Mouse (Mus musculus): Measurements from ENCODE around the gene Pou2f2. TPM values are rescaled to one million over a fixed set of nuclear protein-coding genes. Genes with fewer than 3 reads are reported as not detected.
"Not testable (repeated sequence)": the region's sequence is repeated elsewhere in the genome, so short reads cannot be mapped to it uniquely, and the experiment has no call there.

Gene Pou2f2
- total RNA-seq, 4 experiments from 2014 or later = 0.49 to 0.72 (median 0.55) TPM

DNA sequence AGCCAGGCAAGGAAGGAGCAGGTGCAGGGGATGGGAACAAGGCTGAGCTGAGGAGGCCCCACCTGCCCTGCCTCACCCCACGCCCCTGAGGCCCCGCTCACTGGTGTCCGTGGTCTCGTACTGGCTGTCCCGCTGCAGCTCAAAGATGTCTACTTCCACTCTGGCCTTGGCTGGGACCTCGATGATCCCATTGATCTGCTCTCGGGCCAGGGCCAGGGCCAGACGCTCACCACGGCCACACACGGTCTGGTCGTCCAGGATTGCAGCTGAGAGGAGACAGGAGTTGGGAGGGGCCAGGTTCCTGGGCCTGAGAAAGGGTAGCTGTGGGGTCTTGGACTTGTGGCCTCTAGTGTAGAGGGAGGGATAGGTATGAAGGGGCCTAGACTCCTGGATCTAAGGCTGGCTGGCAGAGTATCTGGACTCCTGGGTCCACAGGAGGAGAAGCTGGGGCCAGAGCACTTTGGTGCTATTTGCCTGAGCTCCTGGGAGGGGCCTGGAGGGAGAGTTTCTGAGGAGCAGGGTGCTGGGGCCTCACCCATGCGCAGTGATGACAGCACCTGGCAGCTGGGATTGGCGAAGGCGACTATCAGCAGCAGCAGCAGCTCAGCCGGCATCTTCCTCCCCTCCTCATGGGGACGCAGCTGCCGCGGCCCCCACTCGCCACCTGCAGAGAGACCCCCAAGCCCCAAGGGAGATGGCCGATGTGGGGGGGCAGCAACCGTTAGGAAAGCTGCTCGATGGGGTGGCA, 111.4 kb downstream of the Pou2f2 start:
- DNase-seq (ENCODE audit: low spot score) = no peak

DNA sequence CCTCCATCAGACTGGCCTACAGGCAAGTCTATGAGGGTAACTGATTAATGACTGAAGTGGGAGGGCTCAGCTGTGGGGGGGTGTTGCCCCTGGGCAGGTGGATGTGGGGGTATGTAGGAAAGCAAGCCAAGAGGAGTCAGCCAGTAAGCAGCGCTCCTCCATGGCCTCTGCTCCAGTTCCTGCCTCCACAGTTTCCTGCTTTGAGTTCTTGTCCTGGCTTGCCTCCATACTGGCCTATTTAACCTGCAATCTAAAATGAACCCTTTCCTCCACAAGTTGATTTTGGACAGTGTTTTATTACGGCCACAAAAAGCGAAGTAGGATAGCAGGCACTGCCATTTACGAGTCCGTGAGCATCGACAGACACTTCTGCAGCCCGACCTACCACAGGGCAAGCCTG, 112.2 kb downstream of the Pou2f2 start:
- no peak for DNase-seq (ENCODE audit: low spot score)

DNA sequence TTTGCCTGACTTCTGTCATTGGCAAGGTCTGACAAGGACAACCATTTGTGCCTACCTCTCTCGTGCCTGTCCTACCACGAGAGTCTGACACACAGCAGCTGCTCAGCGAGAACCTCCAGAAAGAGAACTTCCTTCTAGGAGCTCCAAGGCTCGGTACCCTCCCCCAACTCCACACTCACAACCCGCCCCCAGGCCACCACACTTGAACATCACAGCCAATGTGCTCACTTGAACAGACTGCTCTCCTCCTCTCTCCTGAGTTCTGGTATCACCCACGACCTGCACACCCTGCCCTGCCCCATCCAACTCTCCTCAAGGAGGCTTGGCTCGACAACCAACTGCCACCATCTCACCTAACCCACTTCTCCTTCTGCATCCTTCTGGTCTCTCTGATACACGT, 115.6 kb downstream of the Pou2f2 start:
- DNase-seq (ENCODE audit: low spot score) = no peak

DNA sequence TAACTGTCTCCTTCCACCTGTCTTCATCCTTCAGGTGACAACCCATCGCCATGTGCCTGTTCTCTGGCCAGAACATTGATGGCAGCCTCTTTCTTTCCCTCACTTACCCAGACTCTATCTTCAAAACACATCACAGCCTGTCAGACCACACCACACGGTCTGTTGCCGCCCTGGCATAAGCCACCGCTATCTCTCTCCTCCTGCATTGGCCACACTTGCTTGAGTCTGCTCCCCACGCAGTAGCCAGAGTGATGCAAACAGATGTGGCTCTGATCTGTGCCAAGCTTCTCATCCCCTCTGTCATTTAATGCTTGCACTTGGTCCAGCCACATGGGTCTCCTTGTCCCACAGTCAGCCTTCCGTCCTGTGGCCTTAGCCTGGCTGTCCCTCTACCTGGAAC, 116.2 kb downstream of the Pou2f2 start:
- DNase-seq (ENCODE audit: low spot score) = no peak

DNA sequence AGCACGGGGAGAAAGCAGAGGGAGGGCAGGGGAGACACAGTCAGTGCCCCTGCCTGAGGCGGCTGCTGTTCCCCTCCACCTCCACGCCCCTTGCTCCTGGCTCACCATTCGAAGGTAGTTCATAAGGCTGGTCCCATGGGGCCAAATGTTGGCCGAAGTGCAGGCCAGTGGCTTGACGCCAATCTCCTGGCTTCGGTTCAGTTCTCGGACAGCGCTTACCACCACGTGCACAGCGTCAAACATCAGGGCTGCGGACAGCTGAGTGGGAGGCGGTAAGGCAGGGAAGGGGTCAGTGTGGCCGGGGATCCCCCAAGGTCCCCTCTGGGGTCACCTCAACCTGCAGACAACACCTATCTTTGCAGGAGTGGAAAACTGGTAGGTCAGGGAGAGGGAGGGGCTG, 120.7 kb downstream of the Pou2f2 start:
- no peak for DNase-seq (ENCODE audit: low spot score)

DNA sequence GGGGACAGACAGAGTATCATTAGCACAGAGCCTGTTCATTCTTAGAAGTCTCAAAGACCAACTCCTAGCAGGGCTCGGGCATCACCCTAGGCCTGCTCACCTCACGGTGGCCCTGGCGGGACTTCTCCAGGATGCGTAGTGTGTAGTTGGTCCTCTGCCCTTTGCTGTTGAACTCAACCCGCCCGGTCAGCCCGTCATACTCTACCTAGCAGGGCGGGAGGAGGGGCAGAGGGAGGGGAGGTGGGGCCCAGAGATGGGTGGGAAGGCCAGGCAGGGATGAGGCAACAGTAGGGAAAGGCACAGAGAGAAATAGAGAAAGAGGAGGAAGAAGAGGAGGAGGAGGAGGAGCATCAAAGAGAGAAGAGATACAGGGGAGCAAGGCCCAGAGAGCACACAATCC, 121.1 kb downstream of the Pou2f2 start:
- DNase-seq (ENCODE audit: low spot score) = no peak

DNA sequence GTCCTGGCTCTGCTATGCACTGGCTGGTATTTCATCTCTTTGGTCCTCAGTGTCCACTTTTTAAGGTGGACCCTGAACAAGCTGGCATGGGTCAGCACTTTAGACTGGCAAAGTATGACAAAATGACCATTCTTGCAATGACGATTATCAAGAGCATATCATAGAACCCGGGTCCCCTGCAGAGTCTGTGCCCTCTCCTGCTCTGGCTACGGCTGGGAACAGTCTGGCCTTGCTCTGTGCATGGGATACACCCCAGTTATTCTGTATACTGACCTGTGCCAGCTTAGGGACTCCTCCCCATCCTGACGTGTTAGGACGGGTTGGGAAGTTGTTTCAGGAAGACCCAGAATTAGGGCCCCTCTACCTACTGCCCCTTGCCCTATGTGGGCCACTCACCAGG, 121.6 kb downstream of the Pou2f2 start:
- no peak for DNase-seq (ENCODE audit: low spot score)

DNA sequence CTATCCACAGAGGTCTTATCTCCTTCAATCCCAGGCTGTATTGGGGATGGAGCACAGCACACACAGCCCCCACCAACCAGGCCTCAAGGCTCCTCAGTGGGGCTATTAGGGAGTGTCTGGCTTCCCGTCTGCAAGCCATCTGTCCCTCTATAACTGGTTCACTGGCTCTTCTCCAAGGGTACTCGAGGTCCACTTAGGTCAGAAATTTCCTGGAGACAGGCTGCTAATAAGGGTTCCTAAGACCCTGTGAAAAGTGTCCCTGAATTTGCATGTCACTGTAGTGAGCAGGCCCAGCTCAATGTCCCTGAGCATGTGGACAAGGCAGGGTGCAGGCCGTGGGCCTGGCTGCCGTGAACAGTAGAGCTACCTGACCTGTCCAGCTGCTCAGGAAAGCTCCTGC, 122.6 kb downstream of the Pou2f2 start:
- no peak for DNase-seq (ENCODE audit: low spot score)

DNA sequence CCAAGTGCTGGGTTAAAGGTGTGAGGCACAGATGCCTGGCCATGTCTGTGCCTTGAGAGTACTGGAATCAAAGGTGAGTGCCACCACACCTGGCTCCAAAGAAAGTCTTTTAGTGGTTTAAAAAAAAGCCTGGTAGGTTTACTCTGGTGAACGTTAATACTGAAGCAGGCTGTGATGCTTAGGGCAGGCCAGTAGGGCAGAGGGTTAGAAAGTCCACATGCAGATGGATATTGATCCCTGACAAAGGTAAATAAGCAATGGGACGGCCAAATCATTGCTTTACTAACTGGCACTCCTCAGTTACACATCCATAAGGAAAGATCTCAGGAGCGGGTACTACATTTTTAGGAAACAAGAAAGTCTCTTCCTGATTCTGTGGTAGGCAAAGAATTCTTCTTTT, 126.9 kb downstream of the Pou2f2 start:
- DNase-seq (ENCODE audit: low spot score) = no peak

DNA sequence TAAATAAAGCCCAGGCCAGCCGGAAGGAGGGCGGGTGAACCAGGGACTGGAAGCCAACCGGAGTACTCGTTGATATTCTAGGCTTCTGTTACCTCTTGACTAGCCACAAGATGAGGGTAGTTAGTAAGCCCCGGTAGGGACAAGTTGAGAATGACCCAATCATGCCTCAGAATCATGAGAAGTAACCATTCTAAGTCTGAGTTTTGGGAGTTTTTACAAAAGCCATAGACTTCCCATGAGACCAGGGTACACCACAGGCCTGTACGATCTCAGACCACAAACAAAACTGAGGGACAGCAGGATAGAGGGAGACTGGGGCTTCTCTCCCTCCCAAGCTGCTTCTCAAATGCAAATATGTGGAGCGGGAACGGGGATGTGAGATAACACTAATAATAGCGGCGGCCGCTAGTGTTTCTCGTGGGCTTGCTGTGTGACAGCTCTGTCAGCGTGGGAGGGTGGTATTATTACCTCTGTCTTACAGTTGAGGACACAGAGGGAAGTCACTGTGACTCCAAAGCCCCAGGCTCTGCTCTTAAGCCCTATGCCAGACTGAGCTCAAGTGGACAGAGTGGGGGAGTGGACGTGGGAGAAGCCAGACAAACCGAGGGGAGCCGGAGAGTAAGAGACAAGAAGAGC, 130.1 kb downstream of the Pou2f2 start:
- DNase-seq (ENCODE audit: low spot score) = no peak

DNA sequence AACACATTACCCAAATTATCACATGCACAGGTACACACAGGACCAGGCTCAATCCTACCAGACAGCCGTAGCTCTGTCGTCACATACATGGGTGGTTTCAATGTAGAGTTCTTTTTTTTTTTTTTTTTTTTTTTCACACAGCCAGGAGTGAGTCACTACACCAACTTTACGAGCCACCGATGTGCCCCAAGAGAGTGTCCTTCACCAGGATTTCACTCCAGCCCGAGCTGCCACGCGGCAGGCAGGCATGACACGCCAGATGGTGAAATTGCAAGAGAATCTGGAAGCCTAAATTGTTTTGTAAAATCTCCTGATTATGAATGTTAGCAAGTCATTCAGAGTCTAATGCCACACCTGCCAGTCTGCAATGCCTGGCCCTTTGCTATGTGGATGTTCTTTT, 132.2 kb downstream of the Pou2f2 start:
- DNase-seq (ENCODE audit: low spot score) = no peak

DNA sequence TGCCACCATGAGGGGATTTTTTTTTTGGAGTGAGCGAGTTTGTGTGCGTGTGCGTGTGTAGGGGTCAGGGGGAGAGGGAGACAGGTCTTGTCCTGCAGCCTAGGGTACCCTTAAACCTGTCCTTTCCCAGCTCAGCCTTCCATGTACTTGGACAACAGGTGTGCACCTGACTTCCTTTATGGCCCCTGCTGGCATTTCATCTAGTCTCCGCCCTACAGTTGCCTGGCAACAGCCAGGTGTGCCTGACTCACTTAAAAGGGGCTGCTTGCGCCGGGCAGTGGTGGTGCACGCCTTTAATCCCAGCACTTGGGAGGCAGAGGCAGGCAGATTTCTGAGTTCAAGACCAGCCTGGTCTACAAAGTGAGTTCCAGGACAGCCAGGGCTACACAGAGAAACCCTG, 134.9 kb downstream of the Pou2f2 start:
- DNase-seq (ENCODE audit: low spot score) = not testable (repeated sequence)

DNA sequence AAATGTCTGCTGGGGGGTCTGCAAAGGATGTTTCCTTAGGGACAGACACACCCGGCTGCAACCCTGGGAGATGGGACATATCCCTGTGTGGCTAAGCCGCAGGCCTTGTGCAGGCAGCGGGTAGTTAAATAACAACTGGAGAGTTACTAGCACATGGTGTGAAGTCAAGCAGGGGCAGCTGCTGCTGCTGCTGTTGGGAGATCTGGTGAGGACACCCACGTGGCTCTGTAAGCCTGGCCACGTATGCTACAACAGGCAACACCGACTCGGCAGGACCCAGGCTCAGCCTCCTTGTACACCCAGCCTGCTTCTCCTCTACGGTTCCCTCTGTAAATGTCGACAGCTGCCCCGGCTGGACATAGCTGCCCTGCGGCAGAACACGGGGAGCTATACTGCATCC, 137.6 kb downstream of the Pou2f2 start:
- no peak for DNase-seq (ENCODE audit: low spot score)

Small RNA genes within 50 kb of the gene (microRNA-seq; reads per million reads assigned to microRNA genes)
- gene Mir6537 (not detected), gene Mir7048 (not detected)

Other genes starting within 250 kb of the Pou2f2 start
- not detected for gene Gm4881, start 235.2 kb downstream of the Pou2f2 start, total RNA-seq (2022)
- 100 to 1,000 TPM; 297 to 375 (median 324) TPM for gene Rabac1, start 207.0 kb downstream of the Pou2f2 start, total RNA-seq (2022)
- 1 to 10 TPM in 2 of 4 experiments, under 1 TPM in 2; 0.60 to 3.3 (median 1.3) TPM for gene Atp1a3, start 173.8 kb downstream of the Pou2f2 start, total RNA-seq (2022)
- gene Grik5, start 107.4 kb downstream of the Pou2f2 start, total RNA-seq (2022) = 1 to 10 TPM; 3.7 to 4.5 (median 3.8) TPM
- 10 to 100 TPM in 1 of 4 experiments, 1 to 10 TPM in 3; 7.9 to 10.0 (median 9.0) TPM for gene Zfp574, start 107.2 kb downstream of the Pou2f2 start, total RNA-seq (2022)
- 10 to 100 TPM; 14.0 to 23.0 (median 17.2) TPM for gene Dedd2, start 40.9 kb upstream of the Pou2f2 start, total RNA-seq (2022)
- gene Zfp526, start 41.7 kb upstream of the Pou2f2 start, total RNA-seq (2022) = 10 to 100 TPM in 2 of 4 experiments, 1 to 10 TPM in 2; 9.0 to 12.3 (median 9.9) TPM
- gene Gsk3a, start 58.1 kb upstream of the Pou2f2 start, total RNA-seq (2022) = 10 to 100 TPM; 66.1 to 71.3 (median 68.3) TPM
- 10 to 100 TPM; 17.2 to 22.5 (median 21.2) TPM for gene Erf, start 71.0 kb upstream of the Pou2f2 start, total RNA-seq (2022)
- 10 to 100 TPM; 52.0 to 71.5 (median 59.6) TPM for gene Cic, start 88.0 kb upstream of the Pou2f2 start, total RNA-seq (2022)
- 1 to 10 TPM; 3.9 to 4.6 (median 3.9) TPM for gene Pafah1b3, start 118.3 kb upstream of the Pou2f2 start, total RNA-seq (2022)
- not detected for gene Prr19, start 121.7 kb upstream of the Pou2f2 start, total RNA-seq (2022)
- under 1 TPM in 1 of 4 experiments, not detected in 3; 0.14 TPM for gene Tmem145, start 126.4 kb upstream of the Pou2f2 start, total RNA-seq (2022)
- gene Megf8, start 137.4 kb upstream of the Pou2f2 start, total RNA-seq (2022) = 10 to 100 TPM; 33.9 to 35.8 (median 34.8) TPM
- not detected for gene Cnfn, start 190.0 kb upstream of the Pou2f2 start, total RNA-seq (2022)
- 10 to 100 TPM; 34.3 to 45.6 (median 40.1) TPM for gene Lipe, start 219.0 kb upstream of the Pou2f2 start, total RNA-seq (2022)
- not detected for gene Cxcl17, start 233.2 kb upstream of the Pou2f2 start, total RNA-seq (2022)